Mouse (Mus musculus) yolk sac, embryonic 10.5 days (tissue): ENCODE results near the gene Prelp.
A peak's percentile ranks its signal among the peaks of the same experiment; 100 is the strongest.

ENCODE experiments used
- DNase-seq: peaks from one replicate; pipeline ENCODE4 v3.0.0-alpha.2; 2017; ENCODE audit warnings: low spot score

Prelp gene

DNA sequence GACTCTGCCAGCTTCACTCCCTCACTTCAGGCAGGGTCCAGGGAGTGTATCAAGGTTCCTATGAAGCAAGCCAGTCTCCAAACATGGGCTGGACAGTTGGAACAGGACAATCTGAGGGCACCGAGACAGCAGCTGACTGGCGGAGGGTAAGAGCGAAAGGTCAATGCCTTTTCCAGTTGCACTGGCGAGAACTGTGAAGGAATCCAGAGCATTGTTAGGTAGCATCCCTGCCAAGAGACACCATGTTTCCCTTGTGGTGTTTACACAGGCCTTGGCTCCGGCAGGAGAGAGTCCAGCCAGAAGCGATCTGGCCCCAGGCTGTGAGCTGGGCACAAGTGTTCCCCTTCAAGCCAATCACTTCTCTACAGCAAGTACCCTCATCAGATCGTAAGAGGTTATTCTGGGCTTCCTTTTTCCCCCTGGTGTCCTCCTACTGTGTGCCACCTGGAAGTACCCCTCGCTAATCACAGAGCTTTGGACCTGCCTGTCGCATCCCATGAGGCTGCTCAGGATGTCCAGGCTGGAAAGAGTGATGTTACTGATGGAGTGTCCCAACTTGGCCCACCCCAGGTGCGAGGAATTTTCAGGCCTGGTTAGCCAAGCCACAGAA lies 13.2 kb upstream of the Prelp start:
- DNase-seq = no peak

DNA sequence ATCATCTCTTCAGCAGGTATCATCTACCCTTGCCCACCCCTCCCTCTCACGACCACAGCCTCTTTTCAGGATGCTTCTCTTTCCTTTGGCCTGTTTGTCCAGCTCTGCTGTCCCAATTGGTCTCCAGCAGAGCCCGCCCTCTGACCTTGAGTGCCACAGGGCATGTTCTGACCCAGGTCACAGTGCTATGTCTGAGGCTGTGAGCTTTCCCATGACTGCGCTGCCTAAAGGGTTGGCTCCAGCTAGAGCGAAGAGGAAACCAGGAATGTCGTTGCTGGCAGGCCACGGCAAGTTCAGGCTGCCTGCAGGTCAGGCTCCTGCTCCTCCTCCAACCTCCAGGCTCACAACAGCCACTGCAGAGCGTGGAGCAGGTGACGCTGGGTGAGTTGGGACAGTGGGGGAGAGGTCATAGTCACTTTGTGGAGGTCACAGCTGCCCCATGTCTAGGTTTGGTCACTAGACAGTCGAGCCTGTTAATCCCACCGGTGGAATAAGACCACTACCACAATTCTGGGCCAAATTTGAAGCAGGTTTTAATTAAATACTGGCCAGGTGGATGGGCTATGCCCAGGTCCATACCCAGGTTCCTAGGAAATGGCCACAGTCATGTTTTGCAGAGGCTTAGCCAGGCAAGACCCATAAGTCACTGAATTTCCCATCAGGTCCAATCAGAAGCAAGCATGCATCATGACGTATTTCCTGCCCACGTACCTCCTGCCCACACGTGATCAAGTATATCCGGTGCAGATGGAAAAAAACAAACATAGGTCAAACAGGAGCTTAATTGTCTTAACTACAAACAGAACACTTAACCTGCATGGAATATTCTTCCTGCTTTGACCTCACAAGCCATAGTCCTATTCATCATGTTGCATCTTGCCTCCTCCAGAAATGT lies 12.3 kb upstream of the Prelp start:
- DNase-seq = peak; percentile 26

DNA sequence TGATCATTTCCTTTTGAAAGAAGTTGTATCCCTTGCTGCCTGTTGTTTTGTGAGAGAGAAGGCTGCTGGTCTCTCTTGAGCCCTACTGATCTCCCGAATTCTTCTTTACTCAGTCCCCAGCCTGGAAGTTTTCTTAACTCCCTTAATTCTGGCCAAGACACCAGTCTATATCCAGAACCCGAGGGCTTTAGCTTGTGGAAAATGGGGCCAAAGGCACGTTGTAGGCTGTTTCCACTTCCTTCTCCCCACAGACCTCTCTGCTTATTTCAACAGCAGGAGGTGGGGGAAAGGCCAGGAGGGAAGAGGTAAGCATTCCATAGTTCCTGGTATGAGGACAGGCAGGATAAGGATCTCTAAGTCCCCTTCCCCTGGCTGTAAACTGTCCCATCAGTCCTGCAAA lies 8.8 kb upstream of the Prelp start:
- DNase-seq = no peak

DNA sequence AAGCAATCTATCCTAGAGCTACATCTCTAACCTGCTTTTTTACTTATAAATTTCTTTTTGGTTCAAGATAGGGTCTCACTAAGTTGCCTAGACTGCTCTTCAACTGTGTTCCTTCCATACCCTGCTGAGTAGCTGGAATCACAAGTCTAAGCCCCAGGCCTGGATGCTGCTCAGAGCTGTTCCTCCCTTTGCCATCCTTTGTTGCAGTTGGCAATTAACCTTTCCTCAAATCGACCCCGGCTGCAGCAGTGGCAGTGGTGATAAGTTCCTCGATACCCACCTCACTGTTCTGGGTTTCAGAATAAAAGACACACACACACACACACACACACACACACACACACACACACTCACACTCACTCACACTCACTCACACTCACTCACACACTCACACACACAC lies 4.0 kb upstream of the Prelp start:
- DNase-seq = no peak

DNA sequence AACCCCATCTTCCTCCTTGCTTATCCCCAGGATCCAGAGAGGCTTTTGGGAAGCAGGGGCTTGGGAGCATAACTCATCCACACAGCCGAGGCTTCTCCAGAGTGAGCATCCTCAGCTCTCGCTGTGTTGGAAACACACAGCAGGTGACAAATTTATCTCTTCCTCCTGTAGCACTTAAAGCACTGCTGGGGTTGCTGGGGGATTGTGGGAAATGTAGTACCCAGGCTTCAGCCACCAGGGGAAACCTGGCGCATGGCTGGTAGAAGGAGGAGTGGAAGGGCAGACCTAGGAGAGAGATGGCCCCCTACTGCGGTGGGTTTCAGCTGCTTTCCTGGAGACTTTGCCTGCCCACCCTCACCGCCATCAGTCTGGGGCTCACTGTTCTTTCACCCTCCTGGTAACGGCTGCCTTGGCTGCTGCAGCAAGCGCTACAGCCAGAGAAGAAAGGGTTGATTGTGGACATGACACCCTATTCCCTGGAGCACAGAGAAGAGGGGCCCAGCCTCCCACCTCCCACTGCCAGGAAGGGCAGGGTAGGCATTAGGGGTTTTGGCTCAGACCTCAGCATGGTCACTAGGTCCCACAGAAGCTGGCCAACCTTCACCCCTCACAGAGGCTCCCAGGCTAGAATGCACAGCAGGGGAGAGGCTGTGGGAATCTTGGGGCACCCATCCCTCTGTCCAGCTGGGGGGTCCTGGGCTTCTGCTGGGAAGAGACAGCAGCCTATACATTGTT lies 3.1 kb upstream of the Prelp start:
- DNase-seq = no peak

DNA sequence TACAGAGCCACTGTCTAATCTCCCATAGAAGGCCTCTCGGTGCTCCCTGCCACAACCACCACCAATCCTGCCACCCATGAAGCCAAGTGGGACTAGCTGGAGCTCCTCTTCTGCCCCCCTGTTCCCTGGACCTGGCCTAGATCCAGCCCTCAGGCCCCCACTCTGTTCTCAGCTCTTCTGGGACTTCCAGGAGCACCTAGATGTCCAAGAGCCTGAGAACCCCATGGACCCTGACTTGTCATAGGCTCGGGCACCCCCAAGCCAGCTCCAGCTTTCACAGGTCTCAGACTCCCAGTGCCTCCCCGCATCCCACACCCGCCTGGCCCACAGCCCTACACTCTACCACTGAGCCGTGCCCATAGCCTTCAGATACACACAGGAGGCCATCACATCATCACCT lies 1.9 kb upstream of the Prelp start:
- no peak for DNase-seq

DNA sequence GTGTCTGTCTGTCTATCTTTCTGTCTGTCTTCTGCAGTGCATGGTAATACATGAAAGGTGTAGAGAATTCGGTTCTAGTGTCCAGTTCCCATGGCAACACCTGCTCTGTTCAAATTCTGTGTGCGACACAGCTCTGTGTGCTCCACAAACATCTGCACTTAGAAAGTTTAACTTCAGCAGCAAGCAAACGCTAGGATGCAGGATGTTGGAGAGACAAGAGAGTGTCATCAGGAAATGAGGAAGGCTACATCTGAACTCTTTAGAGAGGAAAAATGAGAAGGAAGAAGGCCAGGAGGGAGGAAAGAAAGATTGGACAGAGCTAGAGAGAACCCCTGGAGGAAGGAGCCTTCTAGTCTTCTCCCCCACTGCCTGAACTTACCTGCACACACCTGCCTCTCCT lies 338 bp downstream of the Prelp start:
- no peak for DNase-seq

DNA sequence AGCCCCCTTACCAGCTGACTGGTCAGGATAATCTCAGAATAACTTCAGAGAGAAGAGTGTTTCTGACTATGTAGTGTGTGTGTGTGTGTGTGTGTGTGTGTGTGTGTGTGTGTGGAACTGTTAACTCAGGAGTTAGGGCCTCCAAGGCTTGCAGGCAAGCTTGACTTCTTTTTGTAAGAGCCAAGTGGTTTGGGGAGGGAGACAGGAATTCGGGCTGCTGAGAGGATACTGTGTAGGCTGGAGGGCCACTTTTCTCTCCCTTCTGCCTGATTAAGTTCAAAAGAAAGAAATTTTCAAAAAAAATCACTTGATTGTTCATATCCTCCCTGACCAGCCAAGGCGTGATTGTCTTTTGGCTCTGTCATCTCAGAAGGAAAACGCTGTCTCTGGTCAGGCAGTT lies 813 bp downstream of the Prelp start:
- no peak for DNase-seq

DNA sequence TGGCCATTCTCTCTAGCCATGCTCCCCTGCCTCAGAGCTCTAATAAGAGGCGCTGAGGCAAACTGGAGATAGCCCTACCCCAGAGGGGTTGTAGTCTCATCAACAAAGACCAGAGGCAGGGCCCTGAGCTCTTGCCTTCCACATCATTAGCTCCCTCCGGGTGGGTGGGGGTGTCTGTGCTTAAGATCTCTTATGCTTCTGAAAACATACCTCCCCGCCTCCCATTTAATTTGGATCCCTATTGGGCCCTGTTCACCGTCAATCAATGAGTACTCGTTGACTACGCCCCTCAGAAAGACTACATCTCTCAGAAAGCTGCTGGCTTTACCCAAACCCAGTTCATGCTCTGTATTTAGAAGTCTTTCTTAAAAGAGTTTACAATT lies 3.1 kb downstream of the Prelp start:
- DNase-seq = no peak

DNA sequence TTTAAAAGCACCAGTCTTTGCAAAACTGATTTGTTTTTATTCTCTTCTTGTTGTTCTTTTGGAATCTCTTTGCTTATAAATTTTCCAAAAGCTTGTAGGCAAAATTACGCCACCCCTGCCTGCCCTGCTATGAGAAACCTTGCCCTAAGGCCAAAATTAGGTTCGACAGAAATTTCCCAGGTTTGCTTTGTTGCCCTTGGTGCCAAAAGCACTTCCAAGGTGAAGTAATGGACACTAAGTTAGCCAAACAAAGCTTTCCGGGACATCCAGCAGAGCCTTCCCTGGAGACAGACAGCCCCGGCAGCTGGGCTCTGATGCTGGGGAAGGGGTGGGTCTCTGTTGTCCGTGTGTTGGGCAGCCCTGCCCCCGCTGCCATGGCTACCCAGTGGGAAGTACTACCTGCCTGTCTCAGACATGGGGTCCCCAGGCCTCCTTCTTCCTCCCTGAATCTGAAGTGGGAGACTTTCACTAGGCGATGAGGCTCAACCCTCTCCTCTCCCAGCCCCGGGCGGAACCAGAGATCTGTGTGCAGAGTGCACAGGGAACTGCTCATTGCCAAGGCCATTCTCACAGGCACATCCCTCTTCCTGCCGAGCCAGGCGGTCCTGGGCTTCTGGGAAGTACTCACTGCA lies 3.6 kb downstream of the Prelp start:
- DNase-seq = no peak

DNA sequence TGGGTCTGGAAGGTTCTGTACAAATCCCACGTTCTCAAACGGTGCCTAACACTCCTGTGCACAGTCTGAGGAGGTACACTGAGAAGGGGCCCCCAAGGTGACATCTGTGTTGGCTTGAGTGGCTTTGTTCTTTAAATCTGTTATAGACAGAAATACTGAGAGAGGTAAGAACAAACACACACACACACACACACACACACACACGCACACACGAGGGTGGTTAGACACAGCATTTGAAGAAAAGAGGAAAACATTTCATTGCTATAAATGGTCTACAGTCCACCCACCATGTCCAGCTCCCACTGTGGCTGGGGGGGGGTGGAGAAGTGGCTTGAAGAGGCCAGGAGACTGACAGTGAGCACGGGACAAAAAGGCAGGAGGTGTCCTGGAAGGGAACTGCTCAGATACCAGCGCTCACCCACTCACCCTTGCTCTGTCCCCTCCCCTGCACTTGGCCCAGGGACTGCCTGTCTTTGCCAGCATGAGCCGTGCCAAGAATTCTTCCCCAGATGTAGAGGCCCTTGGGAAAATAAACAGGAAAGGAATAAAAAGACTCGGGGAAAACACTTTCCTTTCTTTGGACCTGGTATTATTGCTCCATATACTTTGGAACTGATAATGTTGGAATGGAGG lies 5.4 kb downstream of the Prelp start:
- DNase-seq = no peak

DNA sequence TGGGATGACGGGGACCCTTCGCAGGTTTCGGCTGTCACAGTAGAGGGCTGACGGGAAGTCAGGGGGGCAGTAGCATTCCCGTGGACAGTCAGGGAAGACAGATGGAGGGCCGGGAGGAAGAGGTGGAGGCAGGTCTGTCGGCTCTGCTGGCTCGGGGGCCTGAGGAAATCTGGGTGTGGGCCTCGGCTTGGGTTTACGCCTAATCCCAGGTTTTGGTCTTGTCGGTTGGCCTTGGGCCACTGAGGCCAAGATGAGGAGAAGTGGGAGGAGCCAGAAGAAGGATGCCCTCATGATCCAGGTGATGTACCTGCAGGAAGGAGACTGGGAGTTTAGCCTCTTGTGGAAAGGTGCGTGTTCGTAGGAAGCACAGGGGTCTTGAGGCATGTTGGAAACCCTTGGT lies 6.1 kb downstream of the Prelp start:
- DNase-seq = no peak

DNA sequence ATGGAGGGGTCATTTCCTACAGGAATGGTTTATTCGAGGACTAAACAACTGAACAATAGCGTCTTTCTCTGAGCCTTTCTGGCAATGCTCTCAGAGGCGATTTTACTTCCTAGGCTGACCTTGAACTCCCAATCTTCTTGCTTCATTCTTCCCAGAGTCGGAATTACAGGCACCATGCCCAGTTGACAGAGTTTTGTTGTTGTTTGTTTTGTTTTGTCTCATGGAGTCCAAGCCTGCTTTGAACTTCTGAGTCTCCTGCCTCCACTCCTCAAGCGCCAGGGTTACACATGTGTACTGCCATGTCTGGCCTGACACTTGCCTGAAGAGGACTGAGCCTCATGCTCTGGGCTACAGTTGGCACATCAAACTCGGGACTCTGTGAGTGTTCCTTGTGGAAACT lies 8.2 kb downstream of the Prelp start:
- DNase-seq = no peak

DNA sequence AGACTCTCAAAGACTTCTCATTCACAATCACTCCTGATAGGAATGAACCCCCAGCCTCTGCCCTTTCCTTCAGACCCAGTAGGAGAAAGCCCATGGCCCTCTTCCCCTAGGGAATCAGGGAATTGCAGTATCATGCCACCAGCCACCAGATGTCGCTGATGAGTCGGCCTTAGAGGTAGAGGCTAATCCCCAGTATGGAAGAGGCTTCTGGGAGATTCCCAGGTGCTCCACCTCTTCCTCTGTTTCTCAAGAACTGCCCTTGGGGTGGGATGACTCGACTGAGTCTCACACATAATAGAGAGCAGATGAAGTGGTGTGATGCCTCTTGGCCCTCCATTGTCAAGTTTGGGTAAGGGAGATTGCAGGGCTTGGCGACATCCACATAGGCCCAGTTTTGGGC lies 9.8 kb downstream of the Prelp start:
- no peak for DNase-seq

DNA sequence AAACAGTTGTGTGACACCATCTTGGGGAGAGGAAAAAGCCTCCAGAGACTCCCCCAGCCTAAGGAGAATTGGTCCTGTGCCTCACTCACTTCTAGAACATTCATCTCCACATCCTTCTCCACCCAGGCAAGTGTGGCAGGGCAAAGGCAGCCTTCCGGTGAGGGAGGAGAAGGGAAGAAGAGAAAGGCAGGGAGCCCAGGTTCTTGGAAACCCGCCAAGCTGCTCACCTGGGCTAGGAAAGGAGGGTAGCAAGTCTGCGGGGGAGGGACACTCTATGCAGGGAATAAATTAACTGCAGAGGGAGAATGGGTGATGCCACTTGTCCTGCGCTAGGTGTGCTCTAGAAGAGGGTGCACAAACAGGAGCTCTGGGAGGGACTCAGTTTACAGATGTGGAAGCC lies 10.2 kb downstream of the Prelp start:
- DNase-seq = no peak

DNA sequence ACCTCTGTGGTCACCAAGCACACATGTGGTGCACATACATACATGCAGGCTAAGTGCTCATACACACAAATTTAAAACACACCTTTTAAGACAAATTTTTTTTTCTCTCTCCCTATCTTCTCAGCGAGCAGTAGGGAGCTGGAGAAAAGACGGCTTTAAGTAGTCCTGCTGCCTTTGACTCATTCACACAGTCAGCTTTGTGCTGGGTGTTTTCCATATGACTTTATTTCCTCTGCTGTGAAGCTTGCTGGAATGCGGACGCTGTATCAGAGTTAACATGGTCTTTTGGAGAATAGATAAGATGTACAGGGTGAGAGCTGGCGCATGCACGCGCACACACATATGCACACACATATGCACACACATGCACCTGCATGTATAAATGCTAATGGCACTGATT lies 11.1 kb downstream of the Prelp start:
- no peak for DNase-seq

DNA sequence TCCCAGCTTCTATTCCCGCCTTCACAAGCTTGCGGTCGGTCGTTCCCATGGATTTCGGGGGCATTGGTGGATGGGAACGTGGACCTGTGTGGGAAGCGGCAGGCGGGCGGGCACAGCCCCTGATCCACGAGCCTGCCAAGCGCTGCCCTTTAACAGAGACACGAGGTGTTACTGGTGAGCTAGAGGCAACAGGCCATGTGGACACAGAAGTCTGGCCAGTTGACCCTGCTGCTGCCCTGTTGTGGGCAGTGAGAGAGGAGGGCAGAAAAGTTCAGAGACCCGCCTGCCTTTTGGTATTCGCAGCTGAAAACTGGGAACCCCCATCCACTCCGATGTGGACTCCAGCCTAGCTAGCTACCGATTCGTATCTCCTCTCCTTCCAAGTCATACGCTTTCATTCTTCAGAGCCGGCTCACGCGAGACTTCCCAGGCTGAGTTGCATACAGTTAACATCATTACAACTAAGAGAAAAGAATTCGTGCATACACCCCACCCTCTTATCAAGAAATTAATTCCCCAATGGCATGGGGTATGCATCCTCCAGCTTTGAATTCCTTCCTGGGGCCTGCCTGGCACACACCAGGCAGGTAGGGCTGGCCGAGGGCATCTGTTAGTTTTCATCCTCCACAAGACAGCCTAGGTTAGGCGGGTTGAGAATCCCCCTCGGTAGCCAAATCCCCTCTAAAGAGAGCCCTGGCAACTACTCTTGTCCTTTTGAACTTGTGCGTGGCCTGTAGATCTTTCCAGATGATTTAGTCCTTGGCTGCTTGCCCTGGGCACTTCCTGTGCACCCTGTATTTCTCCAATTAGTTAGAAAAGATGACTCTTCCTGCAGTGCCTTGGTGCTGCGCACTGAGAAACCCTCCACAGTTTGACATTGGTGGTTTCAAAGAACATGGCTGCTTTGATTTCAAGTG lies 12.3 kb downstream of the Prelp start:
- no peak for DNase-seq

DNA sequence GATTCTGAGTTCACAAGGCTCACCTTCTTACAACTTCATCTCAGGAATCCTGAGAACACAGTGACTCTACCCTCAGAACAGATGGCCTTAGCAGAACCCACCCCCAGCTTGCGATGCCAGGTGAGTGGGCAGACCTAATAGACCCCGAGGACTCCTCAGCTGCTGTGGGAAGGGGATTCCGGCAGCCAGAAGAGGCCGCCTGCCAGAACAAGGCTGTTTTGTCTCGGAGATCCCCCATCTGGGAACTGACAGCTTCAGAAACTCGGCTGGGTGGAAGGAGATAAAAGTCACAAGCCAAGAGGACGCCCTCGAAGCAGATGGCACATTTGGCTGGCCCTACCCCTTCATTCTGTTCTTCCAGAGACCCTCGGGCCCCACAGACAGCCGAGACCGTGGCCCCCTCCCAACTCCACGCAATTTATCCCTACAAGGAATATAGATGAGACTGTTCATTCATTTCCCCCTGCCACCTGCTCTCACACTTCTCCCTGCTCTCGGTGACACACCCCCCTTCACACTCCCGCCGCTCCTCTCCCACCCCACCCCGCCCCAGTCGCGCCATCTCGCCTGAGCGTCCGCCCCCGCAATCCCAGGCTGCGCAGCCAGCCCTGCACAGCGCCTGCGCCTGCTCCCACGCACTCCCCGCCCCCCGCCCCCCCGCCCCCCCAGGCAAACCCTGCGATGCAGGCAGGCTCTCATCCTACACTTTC lies 13.1 kb downstream of the Prelp start, which contains the start of gene Optc:
Gene Optc (minus strand): TSS at position 51 of the 710 bp plus-strand sequence.
- peak; percentile 49 for DNase-seq

DNA sequence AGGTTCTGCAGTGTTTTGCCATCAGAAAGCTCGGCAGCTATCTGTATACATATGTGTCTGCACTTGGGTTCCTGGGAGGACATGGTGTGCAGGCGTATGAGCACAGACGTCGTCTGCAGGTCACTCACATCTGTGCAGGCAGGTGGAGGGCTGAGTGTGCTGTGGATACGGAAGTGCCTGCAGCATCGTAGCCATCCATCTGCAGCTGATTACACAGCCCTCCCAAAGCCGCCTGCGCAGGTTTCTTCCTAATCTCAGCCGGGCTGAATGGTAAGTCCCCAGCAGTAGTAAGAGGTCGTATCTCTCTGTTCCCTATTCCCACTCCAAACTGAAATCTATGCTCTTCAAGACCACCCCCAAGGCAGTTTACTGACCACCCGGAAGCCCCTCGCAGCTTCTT lies 14.8 kb downstream of the Prelp start:
- DNase-seq = no peak

DNA sequence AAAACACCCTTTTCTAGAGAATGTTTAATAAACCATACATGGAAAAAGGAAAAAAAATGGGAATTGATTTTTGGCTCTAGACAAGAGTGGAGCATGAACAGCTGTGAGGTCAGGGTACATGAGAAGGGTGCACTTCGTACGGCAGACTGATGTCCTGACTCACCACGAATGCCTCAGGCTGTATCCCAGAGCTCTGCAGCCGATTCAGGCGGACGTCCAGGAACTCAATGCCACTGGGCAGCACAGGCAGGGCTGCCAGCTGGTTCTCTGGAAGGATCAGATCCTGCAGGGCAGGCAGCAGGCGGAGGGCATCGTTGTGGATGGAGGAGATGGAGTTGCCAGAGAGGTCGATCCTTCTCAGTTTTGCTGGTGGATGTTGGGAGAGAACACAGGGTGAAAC lies 20.4 kb downstream of the Prelp start:
- no peak for DNase-seq
